Mouse (Mus musculus) liver, postnatal 0 days (tissue): ENCODE measurements around the gene Chrne. TPM values are rescaled to one million over a fixed set of nuclear protein-coding genes. Genes with fewer than 3 reads are reported as not detected.
A peak's percentile ranks its signal among the peaks of the same experiment; 100 is the strongest.

Experiments used
- ATAC-seq: fragments of 200-750 bp; cut with Nextera tagmentation; 2 replicates; pipeline ENCODE4 v1.8.0; 2017; ENCODE audit warnings: mild to moderate bottlenecking, moderate library complexity
- DNase-seq: peaks from one replicate; pipeline ENCODE4 v3.0.0-alpha.2; 2016
- H3K27ac ChIP-seq: fragments of 300-500 bp; sonication (generic); 2 replicates; pipeline ENCODE4 v1.5.1; 2014; ENCODE audit warnings: antibody characterized with exemption, moderate library complexity, mild to moderate bottlenecking, low read depth
- H3K27me3 ChIP-seq: fragments of 300-500 bp; sonication (generic); 2 replicates; pipeline ENCODE4 v1.6.1; 2014; ENCODE audit warnings: low read length, control low read depth, mixed read lengths; ENCODE audit not compliant: insufficient read depth
- H3K36me3 ChIP-seq: fragments of 300-500 bp; sonication (generic); replicated peaks from 2 replicates; pipeline ENCODE4 v1.6.1; 2014; ENCODE audit warnings: mild to moderate bottlenecking, control low read depth, low read length, moderate library complexity, mixed read lengths; ENCODE audit not compliant: insufficient read depth
- H3K4me1 ChIP-seq: fragments of 300-500 bp; sonication (generic); 2 replicates; pipeline ENCODE4 v1.6.1; 2014; ENCODE audit warnings: antibody characterized with exemption, mild to moderate bottlenecking, control low read depth; ENCODE audit not compliant: insufficient read depth
- H3K4me2 ChIP-seq: fragments of 300-500 bp; sonication (generic); 2 replicates; pipeline ENCODE4 v1.6.1; 2014; ENCODE audit warnings: low read depth, mild to moderate bottlenecking, low read length, moderate library complexity, mixed read lengths
- H3K4me3 ChIP-seq: fragments of 300-500 bp; sonication (generic); 2 replicates; pipeline ENCODE4 v1.5.1; 2014; ENCODE audit warnings: low read depth, low read length
- H3K9ac ChIP-seq: fragments of 300-500 bp; sonication (generic); replicated peaks from 2 replicates; pipeline ENCODE4 v1.6.1; 2014; ENCODE audit warnings: mild to moderate bottlenecking, moderate library complexity
- H3K9me3 ChIP-seq: fragments of 300-500 bp; sonication (generic); 2 replicates; pipeline ENCODE4 v1.6.1; 2016; ENCODE audit warnings: mild to moderate bottlenecking, control low read depth, low read length, mixed read lengths
- CTCF ChIP-seq: sonication (generic); IDR thresholded peaks from 2 replicates; pipeline ENCODE4 v1.5.1; 2016; ENCODE audit warnings: antibody characterized with exemption, low read depth
- EP300 ChIP-seq: IDR thresholded peaks from 2 replicates; pipeline ENCODE4 v1.6.1; 2016; ENCODE audit warnings: antibody characterized with exemption, low read depth, mild to moderate bottlenecking
- WGBS: fragments of 180-500 bp; shearing (Covaris S2); extraction: QIAGEN DNeasy Blood & Tissue Kit; methylation state at CpG from one replicate; pipeline ENCODE4 v1.1.7; 2014; ENCODE audit not compliant: insufficient replicate concordance; 5-methylcytosine and 5-hydroxymethylcytosine counted together
- polyA plus RNA-seq: library from polyadenylated mRNA; unstranded; fragments of >200 nt; fragmentation: Nextera tagmentation; extraction: Ambion mirVana; gene quantifications from 2 replicates; pipeline ENCODE4 v1.2.1, GENCODE M21; 2015

The Chrne gene
- polyA plus RNA-seq, 1 experiment from 2014 or later: 0.19 TPM

DNA sequence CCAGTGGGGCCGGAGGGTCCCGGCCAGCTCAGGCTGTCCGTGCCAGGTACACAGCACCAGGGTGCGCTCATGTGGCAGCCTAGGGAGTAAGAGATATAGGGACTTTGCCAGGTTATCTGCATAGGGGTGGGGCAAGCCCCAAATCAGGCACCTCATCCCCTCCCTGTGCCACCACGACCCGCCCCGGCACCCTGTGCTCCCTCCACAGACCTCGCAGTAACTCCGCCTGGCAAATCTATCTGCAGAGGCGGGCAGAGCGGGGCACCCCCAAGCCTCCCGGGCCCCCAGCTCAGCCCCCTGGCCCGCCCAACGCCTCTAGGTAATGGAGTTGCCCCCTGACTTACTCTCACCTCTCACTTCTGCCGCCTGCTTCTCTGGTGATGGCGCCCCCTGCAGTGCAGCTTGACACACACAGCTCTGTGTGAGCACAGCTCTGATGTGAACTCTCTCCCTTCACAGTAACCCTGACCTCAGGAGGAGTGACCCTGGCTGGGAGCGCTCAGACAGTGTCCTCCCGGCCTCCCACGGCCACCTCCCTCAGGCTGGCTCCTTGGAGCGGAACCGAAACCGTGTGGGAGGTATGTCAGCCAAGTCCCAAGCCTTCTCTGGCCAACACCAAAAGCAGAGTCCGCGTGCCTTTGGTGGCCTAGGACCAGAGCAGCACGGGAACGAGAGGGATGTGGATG, 10.5 kb downstream of the Chrne start:
- DNase-seq (peak; percentile 56), ATAC-seq (peak; percentile 15; the same call in 1 of the 2 replicates)
- H3K27me3 ChIP-seq: no peaks in the 10 kb centered on the region
- H3K4me3 ChIP-seq: no peak overlapping the region
- TF ChIP-seq CTCF (peak; percentile 58), EP300 (no peak)
- no peak overlapping the region for H3K9ac ChIP-seq
- no peak overlapping the region for H3K27ac ChIP-seq
- H3K4me2 ChIP-seq: no peak overlapping the region
- no peaks in the 10 kb centered on the region for H3K9me3 ChIP-seq
- WGBS: 81% methylated on average over 26 of the region's 26 CpGs
- H3K36me3 ChIP-seq: peaks cover 44% of the 10 kb centered on the region
- no peaks in the 10 kb centered on the region for H3K4me1 ChIP-seq

DNA sequence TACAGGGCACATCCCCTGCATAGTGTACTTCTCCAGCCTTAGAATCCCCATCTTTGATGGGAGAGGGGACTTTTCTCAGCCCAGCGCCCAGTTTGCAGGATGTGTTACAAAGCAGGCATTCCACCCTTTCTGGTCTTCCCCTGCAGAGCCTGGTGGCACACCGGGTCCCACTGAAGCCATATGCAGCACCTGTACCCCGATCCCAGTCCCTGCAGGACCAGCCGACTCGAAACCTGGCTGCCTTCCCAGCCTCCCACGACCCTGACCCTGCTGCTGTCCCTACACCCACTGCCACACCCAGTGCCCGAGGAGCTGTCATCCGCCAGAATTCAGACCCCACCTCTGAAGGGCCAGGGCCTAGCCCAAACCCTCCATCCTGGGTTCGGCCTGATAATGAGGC, 11.4 kb downstream of the Chrne start:
- no peak for TF ChIP-seq CTCF
- TF ChIP-seq EP300: no peak
- Histone ChIP-seq H3K4me2 (no peak overlapping the region), H3K27ac (no peak overlapping the region), H3K9ac (no peak overlapping the region), H3K4me3 (no peak overlapping the region), H3K27me3 (no peaks in the 10 kb centered on the region), H3K4me1 (no peaks in the 10 kb centered on the region), H3K36me3 (peaks cover 37% of the 10 kb centered on the region), H3K9me3 (no peaks in the 10 kb centered on the region)
- DNase-seq (no peak), ATAC-seq (no peak)
- WGBS: 78% methylated on average over 9 of the region's 9 CpGs

DNA sequence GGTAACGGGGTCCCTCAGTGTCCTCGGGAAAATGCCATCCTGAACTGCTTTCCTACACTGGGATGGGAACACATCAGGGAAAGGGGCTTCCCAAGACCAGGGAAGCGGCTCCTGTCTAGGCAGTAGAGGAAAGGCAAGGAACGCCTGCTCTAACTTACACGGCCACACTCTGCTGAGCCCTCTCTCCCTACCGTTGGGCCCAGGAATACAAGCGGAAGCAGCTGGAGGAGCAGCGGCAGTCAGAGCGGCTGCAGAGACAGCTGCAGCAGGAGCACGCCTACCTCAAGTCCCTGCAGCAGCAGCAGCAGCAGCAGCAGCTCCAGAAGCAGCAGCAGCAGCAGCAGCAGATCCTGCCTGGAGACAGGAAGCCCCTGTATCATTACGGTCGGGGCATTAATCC, 12.3 kb downstream of the Chrne start:
- H3K4me1 ChIP-seq: no peaks in the 10 kb centered on the region
- no peak for TF ChIP-seq CTCF
- no peak for TF ChIP-seq EP300
- 85% methylated on average over 12 of the region's 12 CpGs for WGBS
- no peak overlapping the region for H3K4me2 ChIP-seq
- ATAC-seq: no peak
- H3K9me3 ChIP-seq: no peaks in the 10 kb centered on the region
- no peak for DNase-seq
- H3K27me3 ChIP-seq: no peaks in the 10 kb centered on the region
- H3K4me3 ChIP-seq: no peak overlapping the region
- no peak overlapping the region for H3K27ac ChIP-seq
- H3K36me3 ChIP-seq: peaks cover 32% of the 10 kb centered on the region
- no peak overlapping the region for H3K9ac ChIP-seq

DNA sequence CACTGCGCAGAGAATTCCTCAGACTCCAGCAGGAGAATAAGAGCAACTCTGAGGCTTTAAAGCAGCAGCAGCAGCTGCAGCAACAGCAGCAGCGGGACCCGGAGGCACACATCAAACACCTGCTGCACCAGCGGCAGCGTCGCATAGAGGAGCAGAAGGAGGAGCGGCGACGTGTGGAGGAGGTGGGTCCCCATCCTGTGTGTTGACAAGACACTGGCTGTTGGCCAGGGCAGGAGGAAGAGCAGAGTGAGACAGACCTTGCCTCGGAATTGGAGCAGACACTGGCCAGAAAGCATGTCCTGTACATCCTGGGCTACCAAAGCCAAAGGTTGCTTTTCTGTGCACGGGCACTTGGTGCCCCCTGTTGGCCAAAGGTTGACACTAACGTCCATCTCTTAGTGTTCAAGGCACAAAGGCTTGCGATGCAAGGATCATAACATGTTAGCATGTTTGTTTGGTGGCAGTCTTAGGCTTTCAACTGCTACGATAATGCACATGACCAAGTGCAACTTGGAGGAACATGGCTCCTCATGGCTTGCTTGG, 13.9 kb downstream of the Chrne start:
- no peak overlapping the region for H3K27ac ChIP-seq
- peaks cover 29% of the 10 kb centered on the region for H3K36me3 ChIP-seq
- no peak for TF ChIP-seq EP300
- peak; percentile 95 for TF ChIP-seq CTCF
- no peak overlapping the region for H3K9ac ChIP-seq
- H3K4me2 ChIP-seq: no peak overlapping the region
- ATAC-seq (peak; percentile 61), DNase-seq (peak; percentile 79)
- H3K4me3 ChIP-seq: no peak overlapping the region
- no peaks in the 10 kb centered on the region for H3K9me3 ChIP-seq
- WGBS: 67% methylated on average over 14 of the region's 14 CpGs
- no peaks in the 10 kb centered on the region for H3K4me1 ChIP-seq
- H3K27me3 ChIP-seq: no peaks in the 10 kb centered on the region

DNA sequence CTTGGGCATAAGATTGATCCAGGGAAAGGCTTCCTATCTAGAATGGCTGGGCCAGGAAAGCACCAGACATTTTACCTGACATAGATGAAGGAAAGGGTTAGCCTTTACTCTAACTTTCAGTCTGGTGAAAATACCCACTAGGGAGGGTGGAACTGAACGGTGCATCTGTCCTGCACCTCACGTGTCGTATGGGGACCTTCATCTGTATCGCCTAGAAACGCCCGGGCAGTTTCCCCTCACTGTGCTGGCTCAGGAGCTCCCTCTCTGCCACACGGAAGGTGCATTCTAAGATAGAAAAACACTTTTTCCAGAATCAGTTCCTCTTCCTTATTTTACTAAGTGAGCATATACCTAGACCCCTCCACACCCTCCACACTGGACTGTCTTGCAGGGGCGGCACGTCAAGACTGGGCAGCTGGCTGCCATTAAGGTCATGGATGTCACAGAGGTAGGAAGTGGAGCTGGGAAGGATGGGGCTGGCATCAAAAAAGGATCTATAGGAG, 20.5 kb downstream of the Chrne start:
- TF ChIP-seq CTCF (no peak), EP300 (no peak)
- Histone ChIP-seq H3K4me2 (no peak overlapping the region), H3K27ac (no peak overlapping the region), H3K9me3 (no peaks in the 10 kb centered on the region), H3K9ac (no peak overlapping the region), H3K4me3 (no peak overlapping the region), H3K36me3 (peaks cover 9% of the 10 kb centered on the region; the same call in 1 of the 2 replicates), H3K4me1 (peaks cover 15% of the 10 kb centered on the region; the same call in 1 of the 2 replicates), H3K27me3 (no peaks in the 10 kb centered on the region)
- no peak for DNase-seq
- ATAC-seq: no peak
- 85% methylated on average over 9 of the region's 9 CpGs for WGBS

DNA sequence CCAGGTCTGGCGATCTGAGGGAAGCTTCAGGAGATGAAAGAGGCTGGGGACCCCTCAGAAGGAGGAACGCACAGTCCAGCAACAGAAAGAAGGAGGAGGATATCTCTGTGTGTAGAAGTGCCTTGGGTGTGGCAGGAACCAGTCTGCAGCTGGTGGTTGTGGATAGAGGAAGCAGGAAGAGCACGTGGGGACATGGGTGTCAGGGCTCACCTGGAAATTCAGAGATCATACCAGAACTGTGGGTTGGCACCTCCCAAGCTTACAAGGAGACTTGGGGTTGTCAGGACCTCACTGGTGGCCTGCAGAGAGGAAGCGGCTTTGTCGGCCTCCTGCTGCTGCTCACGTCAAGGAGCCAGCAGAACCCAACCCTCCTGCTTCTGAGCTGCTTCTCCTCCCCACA, 21.7 kb downstream of the Chrne start:
- ATAC-seq (peak; percentile 54; the same call in 1 of the 2 replicates), DNase-seq (no peak)
- Histone ChIP-seq H3K4me2 (no peak overlapping the region), H3K36me3 (0 out of 2 replicates have a peak, but pooled peaks cover 9% of the 10 kb centered on the region), H3K9ac (no peak overlapping the region), H3K4me1 (peaks cover 19% of the 10 kb centered on the region), H3K27ac (0 out of 2 replicates have a peak overlapping the region, but pooled peaks have one; percentile 16), H3K4me3 (no peak overlapping the region), H3K27me3 (no peaks in the 10 kb centered on the region), H3K9me3 (no peaks in the 10 kb centered on the region)
- 50% methylated on average over 6 of the region's 6 CpGs for WGBS
- TF ChIP-seq EP300: no peak
- no peak for TF ChIP-seq CTCF
